Mouse (Mus musculus) brown adipose tissue, adult 24 weeks (tissue): ENCODE data around the gene Krt35. TPM values are rescaled to one million over a fixed set of nuclear protein-coding genes. Genes with fewer than 3 reads are reported as not detected.

Experiments used
- polyA plus RNA-seq: library from polyadenylated mRNA; stranded (reverse); fragments of >200 nt; gene quantifications from 2 replicates; pipeline ENCODE4 v1.2.4, GENCODE M21; 2012; ENCODE audit not compliant: missing spikeins, insufficient read depth, insufficient read length

The Krt35 gene
- polyA plus RNA-seq, 1 experiment, result not detected

Other genes starting within 250 kb of the Krt35 start
- not detected in 2 replicates for gene Krtap4-16, start 244.6 kb downstream of the Krt35 start, polyA plus RNA-seq
- gene Gm11568, start 238.3 kb downstream of the Krt35 start, polyA plus RNA-seq, result not detected in 2 replicates
- gene Gm11559, start 231.8 kb downstream of the Krt35 start, polyA plus RNA-seq, result not detected in 2 replicates
- gene Krtap9-1, start 222.9 kb downstream of the Krt35 start, polyA plus RNA-seq, result not detected in 2 replicates
- gene Gm11567, start 217.1 kb downstream of the Krt35 start, polyA plus RNA-seq, result not detected in 2 replicates
- not detected in 2 replicates for gene Krtap31-1, start 188.3 kb downstream of the Krt35 start, polyA plus RNA-seq
- gene Gm11565, start 181.5 kb downstream of the Krt35 start, polyA plus RNA-seq, result not detected in 2 replicates
- gene Krtap31-2, start 159.9 kb downstream of the Krt35 start, polyA plus RNA-seq, result not detected in 2 replicates
- not detected in 2 replicates for gene Krtap9-5, start 147.8 kb downstream of the Krt35 start, polyA plus RNA-seq
- not detected in 2 replicates for gene Krtap29-1, start 117.2 kb downstream of the Krt35 start, polyA plus RNA-seq
- gene Krtap16-1, start 109.6 kb downstream of the Krt35 start, polyA plus RNA-seq, result not detected in 2 replicates
- not detected in 2 replicates for gene Krtap17-1, start 102.2 kb downstream of the Krt35 start, polyA plus RNA-seq
- gene Krt33a, start 80.0 kb downstream of the Krt35 start, polyA plus RNA-seq, result not detected in 2 replicates
- not detected in 2 replicates for gene Krt33b, start 66.4 kb downstream of the Krt35 start, polyA plus RNA-seq
- gene Krt34, start 54.7 kb downstream of the Krt35 start, polyA plus RNA-seq, result not detected in 2 replicates
- gene Krt31, start 45.7 kb downstream of the Krt35 start, polyA plus RNA-seq, result not detected in 2 replicates
- not detected in 2 replicates for gene Krt32, start 8.0 kb downstream of the Krt35 start, polyA plus RNA-seq
- 1.4 TPM in 2 replicates for gene Krt36, start 9.4 kb upstream of the Krt35 start, polyA plus RNA-seq
- gene Krt13, start 25.3 kb upstream of the Krt35 start, polyA plus RNA-seq, result not detected in 2 replicates
- 0.67 and 2.4 TPM in 2 replicates for gene Krt15, start 39.7 kb upstream of the Krt35 start, polyA plus RNA-seq
- 0.87 TPM in 1 of 2 replicates, not detected in the other for gene Krt19, start 52.4 kb upstream of the Krt35 start, polyA plus RNA-seq
- not detected in 2 replicates for gene Krt9, start 97.0 kb upstream of the Krt35 start, polyA plus RNA-seq
- gene Krt14, start 111.3 kb upstream of the Krt35 start, polyA plus RNA-seq, result 0.67 TPM in 1 of 2 replicates, not detected in the other
- not detected in 2 replicates for gene Krt16, start 152.7 kb upstream of the Krt35 start, polyA plus RNA-seq
- not detected in 2 replicates for gene Krt17, start 164.8 kb upstream of the Krt35 start, polyA plus RNA-seq
- gene Krt42, start 173.6 kb upstream of the Krt35 start, polyA plus RNA-seq, result not detected in 2 replicates
- 1,185 and 1,317 TPM in 2 replicates for gene Eif1, start 223.6 kb upstream of the Krt35 start, polyA plus RNA-seq
- not detected in 2 replicates for gene Gast, start 238.2 kb upstream of the Krt35 start, polyA plus RNA-seq